Mouse (Mus musculus): ENCODE results near the gene Vmn1r183.
"Not testable (repeated sequence)": the region's sequence is repeated elsewhere in the genome, so short reads cannot be mapped to it uniquely, and the experiment has no call there.

Vmn1r183 gene

GRCm38 (mm10) chr7:24052660-24053304 lies at the start of gene Vmn1r183:
Gene Vmn1r183, plus strand, starts transcription at chr7:24053254.
- DNase-seq: no peak

DNA sequence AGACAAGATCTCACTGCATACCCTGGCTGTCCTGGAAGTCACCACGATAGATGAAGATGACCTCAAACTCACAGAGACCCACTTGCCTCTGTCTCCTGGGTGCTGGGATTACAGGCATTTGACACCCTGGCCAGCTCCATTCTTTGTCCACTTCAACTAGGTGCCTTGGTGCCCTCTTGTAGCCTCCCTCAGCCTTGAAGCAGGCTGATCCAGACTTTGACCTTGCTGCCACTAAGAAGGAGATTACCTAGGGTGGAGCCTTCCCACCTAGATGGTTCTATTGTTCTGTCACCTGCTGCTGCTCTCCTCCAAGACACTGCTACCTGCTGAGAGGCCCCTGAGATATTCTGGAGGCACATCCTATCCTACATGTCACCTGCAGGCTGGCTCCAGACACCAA lies 21.4 kb downstream of the Vmn1r183 start:
- not testable (repeated sequence) for DNase-seq

- DNase-seq: peak; percentile 96 to 98
Measured at GRCm38 (mm10) chr7:24081634-24082431, 28.8 kb downstream of the Vmn1r183 start, which contains the start of gene Zfp180. Gene Zfp180, plus strand, starts transcription at chr7:24081924.

DNA sequence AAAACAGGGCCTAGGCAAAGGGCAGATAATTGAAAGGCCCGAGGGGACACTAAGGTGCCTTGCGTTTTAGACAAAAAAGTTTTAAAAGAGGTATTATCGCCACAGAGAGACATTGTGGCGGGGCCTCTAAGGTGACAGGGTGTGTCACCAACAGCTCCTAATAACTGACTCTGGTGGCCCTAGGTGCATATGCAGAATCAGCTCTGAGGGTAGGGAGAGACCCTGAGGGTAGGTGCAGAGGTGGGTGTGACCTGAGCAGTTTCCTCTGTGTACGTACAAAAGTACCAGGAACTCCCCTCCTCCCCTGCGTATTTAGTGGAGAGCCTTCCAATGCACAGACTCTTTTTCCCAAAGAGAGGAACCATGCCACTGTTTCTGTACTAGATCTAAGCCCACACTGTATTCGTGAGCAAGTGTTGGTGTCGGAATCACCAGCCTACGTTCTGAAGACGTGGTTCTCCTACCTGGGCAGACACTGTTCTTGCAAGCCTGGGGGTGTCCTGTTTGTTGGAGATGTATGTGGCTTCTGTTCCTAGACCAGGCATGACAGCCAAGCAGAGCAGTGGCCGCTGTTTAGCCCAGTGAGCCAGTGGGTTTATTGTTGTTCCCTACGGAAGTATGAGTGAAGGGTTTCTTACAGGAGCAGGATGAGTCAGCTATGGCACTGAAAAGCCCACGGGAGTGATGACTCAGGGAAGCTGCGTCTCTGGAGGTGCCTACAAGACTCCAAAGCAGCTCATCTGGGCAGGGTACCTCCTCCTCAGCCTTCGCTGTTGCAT lies 29.6 kb downstream of the Vmn1r183 start:
- peak in 1 of 2 experiments; percentile 5 for DNase-seq

DNA sequence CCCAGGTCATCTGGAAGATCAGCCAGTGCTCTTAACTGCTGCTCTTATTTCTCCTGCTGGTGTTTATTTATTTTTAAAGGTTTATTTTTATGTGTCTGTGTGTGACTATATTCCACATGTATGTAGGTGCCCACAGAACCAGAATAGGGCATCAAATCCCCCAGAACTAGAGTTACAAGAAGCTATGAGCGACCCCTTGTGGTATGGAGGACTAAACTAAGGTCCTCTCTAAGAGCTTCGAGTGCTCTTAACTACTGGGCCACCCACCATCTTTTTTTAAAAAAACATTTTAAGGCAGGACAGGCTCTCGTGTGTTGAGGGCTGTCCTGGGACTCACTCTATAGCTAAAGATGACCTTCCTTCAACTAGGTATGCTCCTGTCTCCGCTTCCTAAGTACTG lies 33.8 kb downstream of the Vmn1r183 start:
- DNase-seq: no peak

- DNase-seq: no peak
Measured at GRCm38 (mm10) chr7:24087485-24088125, 34.6 kb downstream of the Vmn1r183 start.

GRCm38 (mm10) chr7:24104403-24104802 lies 51.3 kb downstream of the Vmn1r183 start:
- DNase-seq: no peak

DNA sequence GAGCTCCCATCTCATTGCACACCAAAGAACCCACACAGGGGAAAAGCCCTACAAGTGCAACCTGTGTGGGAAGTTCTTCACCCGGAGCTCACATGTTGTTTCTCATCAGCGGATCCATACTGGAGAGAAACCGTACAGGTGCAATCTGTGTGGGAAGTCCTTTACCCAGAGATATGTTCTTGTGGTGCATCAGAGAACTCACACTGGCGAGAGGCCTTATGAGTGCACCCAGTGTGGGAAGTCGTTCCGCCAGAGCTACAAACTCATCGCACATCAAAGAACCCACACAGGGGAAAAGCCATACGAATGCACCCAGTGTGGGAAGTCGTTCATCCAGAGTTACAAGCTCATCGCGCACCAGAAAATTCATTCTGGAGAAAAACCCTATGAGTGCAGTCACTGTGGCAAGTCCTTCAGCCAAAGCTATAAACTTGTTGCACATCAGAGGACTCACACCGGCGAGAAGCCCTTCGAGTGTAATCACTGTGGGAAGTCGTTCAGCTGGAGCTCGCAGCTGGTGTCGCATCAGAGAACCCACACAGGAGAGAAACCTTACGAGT lies 52.2 kb downstream of the Vmn1r183 start:
- DNase-seq: peak in 1 of 2 experiments; percentile 13

GRCm38 (mm10) chr7:24110839-24111238 lies 57.8 kb downstream of the Vmn1r183 start:
- no peak for DNase-seq

DNA sequence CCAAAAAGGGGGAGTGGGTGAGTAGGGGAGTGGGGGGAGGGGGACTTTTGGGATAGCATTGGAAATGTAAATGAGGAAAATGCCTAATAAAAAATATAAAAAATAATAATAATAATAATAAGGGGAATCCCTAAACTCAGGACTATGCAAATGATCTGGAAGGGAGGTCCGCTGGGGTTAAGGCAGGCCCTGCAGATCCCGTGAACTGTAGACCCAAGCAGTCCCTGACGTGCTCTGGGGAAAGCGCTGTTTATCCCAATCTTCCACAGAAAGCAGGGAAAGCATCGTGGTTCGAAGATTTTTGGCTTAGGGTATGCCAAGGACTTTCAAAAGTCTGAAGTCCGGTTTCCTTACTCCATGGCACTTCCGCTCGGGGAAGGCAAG lies 58.7 kb downstream of the Vmn1r183 start:
- peak in 1 of 2 experiments; percentile 41 for DNase-seq

DNA sequence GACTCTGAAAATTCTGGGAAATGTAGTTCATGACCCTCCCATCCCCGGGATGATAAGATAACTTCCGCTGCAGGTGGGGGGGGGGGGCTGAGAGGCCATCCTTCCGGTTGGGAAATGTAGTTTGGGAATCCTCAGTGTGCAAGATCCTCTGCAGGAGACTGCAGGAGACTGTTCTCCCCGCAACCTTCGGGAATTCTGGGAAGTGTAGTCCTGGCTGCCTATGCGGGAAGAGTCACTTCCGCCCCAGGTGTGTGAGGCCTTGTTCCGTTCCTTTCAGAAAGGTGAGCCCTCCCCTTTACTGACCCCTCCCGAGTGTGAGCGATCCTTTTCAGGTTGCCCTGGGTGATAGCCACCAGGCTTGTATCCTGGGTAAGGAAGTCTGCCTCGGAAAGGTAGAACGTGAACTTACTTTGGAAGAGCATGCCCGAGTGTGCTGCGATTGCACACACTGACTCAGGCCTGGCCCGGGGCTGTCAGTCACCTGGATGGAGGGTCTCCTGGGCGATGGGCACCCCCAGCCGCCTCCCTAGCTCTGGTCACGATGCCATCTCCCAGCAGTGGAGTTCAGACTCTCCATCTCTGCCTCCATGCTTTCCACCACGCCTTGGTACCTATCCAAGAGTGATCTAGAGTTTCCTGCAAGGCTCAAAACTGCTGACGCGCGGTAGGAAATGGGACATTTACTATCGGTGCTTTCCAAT lies 59.3 kb downstream of the Vmn1r183 start, which contains the start of gene Zfp112:
TSS of gene Zfp112 (plus strand) at position 159 of the 701 bp plus-strand sequence.
- peak; percentile 87 to 91 for DNase-seq

- DNase-seq: peak; percentile 75 to 76
Measured at GRCm38 (mm10) chr7:24113001-24113400, 59.9 kb downstream of the Vmn1r183 start.

Data from cerebellum, postnatal 10 days (tissue).